Mouse (Mus musculus): ENCODE data around the gene 4930555G01Rik. TPM values are rescaled to one million over a fixed set of nuclear protein-coding genes. Genes with fewer than 3 reads are reported as not detected.
"Not testable (repeated sequence)": the region's sequence is repeated elsewhere in the genome, so short reads cannot be mapped to it uniquely, and the experiment has no call there.

Gene 4930555G01Rik
- polyA plus RNA-seq (2017; shearing (Covaris generic)) = not detected

- ATAC-seq = not testable (repeated sequence)
These were observed at the start of gene 4930555G01Rik for GRCm38 (mm10) chr14:5050329-5050728. Gene 4930555G01Rik, plus strand, starts transcription at chr14:5050629.

GRCm38 (mm10) chr14:5015591-5015990 is 34.8 kb upstream of the 4930555G01Rik start, which contains the start of gene Gm3298:
Gene Gm3298, plus strand, starts transcription at chr14:5015891.
- not testable (repeated sequence) for ATAC-seq

GRCm38 (mm10) chr14:5070611-5071490 is 20.4 kb downstream of the 4930555G01Rik start, which contains the start of gene Gm8281:
Gene Gm8281, plus strand, starts transcription at chr14:5071040.
- not testable (repeated sequence) for ATAC-seq

Other genes with a start within 250 kb of the 4930555G01Rik start
- not detected for gene Gm3269, start 212.5 kb upstream of the 4930555G01Rik start, polyA plus RNA-seq (2017; shearing (Covaris generic))
- gene Gm3264, start 195.1 kb upstream of the 4930555G01Rik start, polyA plus RNA-seq (2017; shearing (Covaris generic)) = under 1 TPM in 1 of 2 experiments, not detected in 1; 0.90 TPM
- not detected for gene Gm3278, start 158.2 kb upstream of the 4930555G01Rik start, polyA plus RNA-seq (2017; shearing (Covaris generic))
- under 1 TPM in 1 of 2 experiments, not detected in 1; 0.31 TPM for gene Gm8297, start 66.7 kb upstream of the 4930555G01Rik start, polyA plus RNA-seq (2017; shearing (Covaris generic))
- not detected for gene Gm3298, start 34.7 kb upstream of the 4930555G01Rik start, polyA plus RNA-seq (2017; shearing (Covaris generic))
- gene Gm8281, start 20.4 kb downstream of the 4930555G01Rik start, polyA plus RNA-seq (2017; shearing (Covaris generic)) = 1 to 10 TPM; 4.0 to 5.6 TPM
- gene Gm8279, start 80.9 kb downstream of the 4930555G01Rik start, polyA plus RNA-seq (2017; shearing (Covaris generic)) = not detected
- gene Gm3317, start 113.9 kb downstream of the 4930555G01Rik start, polyA plus RNA-seq (2017; shearing (Covaris generic)) = not detected
- not detected for gene Gm8271, start 135.2 kb downstream of the 4930555G01Rik start, polyA plus RNA-seq (2017; shearing (Covaris generic))
- not detected for gene Gm3526, start 210.0 kb downstream of the 4930555G01Rik start, polyA plus RNA-seq (2017; shearing (Covaris generic))